Mouse (Mus musculus): ENCODE measurements at regions not wholly inside any gene's neighbourhood (a gene's known extent, or its start where the extent isn't known, plus 50 kb on each side); places are given as distances from the start of the nearest gene placed in this dataset.

- TF ChIP-seq CTCF (IDR thresholded peaks at IDR 0.05; ENCODE audit: low read depth, low read length) (no peak), GATA1 (IDR thresholded peaks at IDR 0.05; ENCODE audit: borderline replicate concordance, low read length) (no peak)
Observed at GRCm38 (mm10) chr6:6459918-6460239, 118.6 kb downstream of the Sem1 start.
